Mouse (Mus musculus): ENCODE data around the gene Ripor1.

DNA sequence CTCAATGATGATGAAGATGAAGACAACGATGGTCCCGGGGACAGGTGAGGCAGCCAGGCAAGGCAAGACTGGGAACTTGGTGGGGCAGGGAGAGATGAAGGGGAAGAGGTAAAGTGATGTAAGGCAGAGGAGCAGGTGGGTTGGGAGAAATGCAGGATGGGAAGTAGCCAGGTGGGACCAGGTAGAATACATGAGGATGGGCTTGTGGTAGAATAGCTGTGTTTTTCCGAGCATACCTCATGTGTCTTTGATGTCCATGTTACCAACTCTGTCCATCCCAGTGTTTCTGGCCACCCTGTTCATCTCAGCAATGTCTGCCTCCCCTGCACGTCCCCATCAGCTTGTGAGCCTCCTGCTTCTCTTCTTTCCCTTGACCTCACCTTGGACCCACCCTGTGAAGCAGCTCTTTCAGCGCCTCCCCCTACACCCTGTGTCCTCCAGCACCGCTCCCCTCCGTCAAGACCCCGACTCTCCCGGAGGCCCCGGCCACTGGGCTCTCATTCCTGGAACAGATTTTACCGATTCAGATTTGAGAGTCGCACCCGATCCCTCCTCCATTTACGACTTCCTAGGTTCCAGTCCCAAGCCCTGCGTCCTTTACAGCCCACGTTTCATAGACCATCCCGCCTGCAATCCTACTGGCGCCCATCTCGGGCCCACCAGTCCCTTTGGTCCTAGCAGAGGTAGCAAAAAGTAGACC is 14.0 kb downstream of the Ripor1 start:
- no peak for TF ChIP-seq GATA1 (IDR thresholded peaks at IDR 0.05; ENCODE audit: low read length)
- TF ChIP-seq TAL1 (IDR thresholded peaks at IDR 0.05; ENCODE audit: low read length), result no peak
